Mouse (Mus musculus): ENCODE measurements around the gene Ccr8. TPM values are rescaled to one million over a fixed set of nuclear protein-coding genes. Genes with fewer than 3 reads are reported as not detected.

Gene Ccr8
- polyA plus RNA-seq, 1 experiment = not detected

DNA sequence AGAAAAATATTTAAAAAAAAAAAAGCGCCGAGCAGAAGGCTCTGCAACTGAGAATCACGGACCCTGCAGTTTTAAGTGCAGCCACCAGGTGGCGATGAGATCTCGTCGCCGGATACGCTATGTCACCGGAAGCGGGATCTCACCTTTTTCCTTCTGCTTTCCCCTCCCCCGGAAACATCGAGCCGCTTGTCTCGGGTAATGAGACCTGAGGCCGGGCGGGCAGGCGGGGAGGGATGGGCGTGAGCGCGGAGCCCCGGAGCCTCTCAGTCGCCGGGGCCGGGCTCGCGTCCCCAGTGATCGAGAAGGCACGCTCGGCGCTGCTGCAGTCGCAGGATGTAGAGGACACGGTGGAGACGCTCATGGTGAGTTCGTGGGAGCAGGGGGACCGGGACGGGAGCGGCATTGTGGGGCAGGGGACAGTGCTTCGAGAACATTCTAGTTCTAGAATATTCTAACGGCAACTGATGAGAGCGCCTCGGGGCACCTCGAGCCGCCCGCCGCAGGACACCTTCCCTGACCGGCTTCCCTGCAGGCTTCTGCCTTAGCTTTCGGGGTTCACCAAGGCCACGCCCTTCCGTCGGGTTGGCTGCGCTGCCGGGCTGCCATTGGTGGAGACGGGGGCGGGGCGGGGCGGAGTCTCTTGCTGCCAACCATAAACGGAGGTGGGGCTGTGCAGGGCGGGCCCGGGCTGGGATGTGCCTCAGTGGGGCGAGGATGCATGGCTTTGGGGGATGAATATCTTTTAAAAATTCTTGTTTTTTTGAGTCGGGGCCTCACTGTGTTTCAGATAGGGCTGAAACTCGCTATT is 18.5 kb downstream of the Ccr8 start, which contains the start of gene Slc25a38:
TSS of gene Slc25a38 (plus strand) at position 164 of the 808 bp plus-strand sequence.
- Histone ChIP-seq H3K4me3 (ENCODE audit: control insufficient read depth, low read depth, low read length) (peak within 1 kb of the TSS; percentile 100), H3K27me3 (ENCODE audit: control insufficient read depth, insufficient read depth, low read length) (no peaks in the 10 kb centered on the region), H3K27ac (ENCODE audit: control insufficient read depth, insufficient read depth, low read depth, low read length) (peak within 1 kb of the TSS; percentile 99), H3K4me1 (ENCODE audit: control insufficient read depth, insufficient read depth, low read length) (peaks cover 10% of the 10 kb centered on the region; the same call in 1 of the 2 replicates), H3K36me3 (ENCODE audit: control insufficient read depth, insufficient read depth, low read length) (no peaks in the 10 kb centered on the region)
- TF ChIP-seq POLR2A (IDR thresholded peaks at IDR 0.05; ENCODE audit: control insufficient read depth, low read depth, low read length) = peak; percentile 78
- peak; percentile 90 for TF ChIP-seq CTCF (IDR thresholded peaks at IDR 0.05; ENCODE audit: control insufficient read depth, insufficient read depth, insufficient replicate concordance, low read depth, low read length)

DNA sequence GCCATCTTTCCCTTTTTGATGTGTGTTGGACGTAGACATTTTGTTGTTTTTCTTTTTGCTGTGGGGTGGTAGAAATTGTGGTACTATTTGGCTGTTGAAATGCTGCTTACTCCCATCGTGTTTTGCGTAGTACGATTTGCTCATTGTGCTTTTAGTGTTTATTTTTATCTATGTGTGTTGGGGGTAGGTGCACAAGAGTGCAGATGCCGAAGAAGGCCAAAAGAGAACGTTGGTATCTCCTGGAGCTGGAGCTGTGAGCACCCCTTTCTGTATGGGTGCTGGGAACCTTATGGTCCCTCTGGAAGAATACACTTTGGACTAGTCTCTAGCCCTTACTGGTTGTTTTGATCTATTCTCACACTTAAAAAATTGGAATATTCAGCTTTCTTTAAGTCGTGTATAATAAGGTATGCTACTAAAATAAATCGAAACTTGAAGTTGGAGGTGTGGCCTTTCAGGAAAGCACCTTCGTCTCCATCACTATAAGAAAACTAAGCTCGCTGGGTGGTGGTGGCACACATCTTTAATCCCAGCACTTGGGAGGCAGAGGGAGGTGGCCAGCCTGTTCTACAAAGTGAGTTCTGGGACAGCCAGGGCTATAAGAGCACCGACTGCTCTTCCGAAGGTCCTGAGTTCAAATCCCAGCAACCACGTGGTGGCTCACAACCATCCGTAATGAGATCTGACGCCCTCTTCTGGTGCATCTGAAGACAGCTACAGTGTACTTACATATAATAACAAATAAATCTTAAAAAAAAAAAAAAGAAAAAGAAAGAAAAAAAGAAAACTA is 19.4 kb downstream of the Ccr8 start:
- Histone ChIP-seq H3K36me3 (ENCODE audit: control insufficient read depth, insufficient read depth, low read length) (no peaks in the 10 kb centered on the region), H3K27me3 (ENCODE audit: control insufficient read depth, insufficient read depth, low read length) (no peaks in the 10 kb centered on the region), H3K4me3 (ENCODE audit: control insufficient read depth, low read depth, low read length) (peak overlapping the region; percentile 100), H3K27ac (ENCODE audit: control insufficient read depth, insufficient read depth, low read depth, low read length) (peak overlapping the region; percentile 99), H3K4me1 (ENCODE audit: control insufficient read depth, insufficient read depth, low read length) (peaks cover 13% of the 10 kb centered on the region; the same call in 1 of the 2 replicates)
- no peak for TF ChIP-seq CTCF (IDR thresholded peaks at IDR 0.05; ENCODE audit: control insufficient read depth, insufficient read depth, insufficient replicate concordance, low read depth, low read length)
- TF ChIP-seq POLR2A (IDR thresholded peaks at IDR 0.05; ENCODE audit: control insufficient read depth, low read depth, low read length) = no peak

DNA sequence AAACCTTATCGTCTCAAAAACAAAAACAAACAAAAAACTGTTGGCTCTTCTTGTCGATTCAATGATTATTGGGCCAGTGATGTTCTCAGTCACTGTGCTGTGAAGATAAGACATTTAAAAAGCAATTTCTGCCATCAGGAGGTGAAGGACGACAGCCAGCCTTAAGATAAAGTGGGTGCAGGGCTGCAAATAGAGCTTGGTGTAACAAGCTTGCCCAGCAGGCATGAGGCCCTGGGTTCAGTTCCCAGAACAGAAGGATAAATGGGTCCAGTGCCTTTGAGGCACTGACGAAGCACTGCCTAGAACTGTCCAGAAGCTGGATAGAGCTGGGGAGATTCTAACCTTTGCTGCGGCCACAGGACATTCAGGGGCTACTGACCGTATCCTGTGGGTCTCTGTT is 20.6 kb downstream of the Ccr8 start:
- Histone ChIP-seq H3K27me3 (ENCODE audit: control insufficient read depth, insufficient read depth, low read length) (no peaks in the 10 kb centered on the region), H3K36me3 (ENCODE audit: control insufficient read depth, insufficient read depth, low read length) (no peaks in the 10 kb centered on the region), H3K4me3 (ENCODE audit: control insufficient read depth, low read depth, low read length) (no peak overlapping the region), H3K4me1 (ENCODE audit: control insufficient read depth, insufficient read depth, low read length) (peaks cover 13% of the 10 kb centered on the region; the same call in 1 of the 2 replicates), H3K27ac (ENCODE audit: control insufficient read depth, insufficient read depth, low read depth, low read length) (no peak overlapping the region)
- TF ChIP-seq POLR2A (IDR thresholded peaks at IDR 0.05; ENCODE audit: control insufficient read depth, low read depth, low read length) = no peak
- TF ChIP-seq CTCF (IDR thresholded peaks at IDR 0.05; ENCODE audit: control insufficient read depth, insufficient read depth, insufficient replicate concordance, low read depth, low read length) = no peak

DNA sequence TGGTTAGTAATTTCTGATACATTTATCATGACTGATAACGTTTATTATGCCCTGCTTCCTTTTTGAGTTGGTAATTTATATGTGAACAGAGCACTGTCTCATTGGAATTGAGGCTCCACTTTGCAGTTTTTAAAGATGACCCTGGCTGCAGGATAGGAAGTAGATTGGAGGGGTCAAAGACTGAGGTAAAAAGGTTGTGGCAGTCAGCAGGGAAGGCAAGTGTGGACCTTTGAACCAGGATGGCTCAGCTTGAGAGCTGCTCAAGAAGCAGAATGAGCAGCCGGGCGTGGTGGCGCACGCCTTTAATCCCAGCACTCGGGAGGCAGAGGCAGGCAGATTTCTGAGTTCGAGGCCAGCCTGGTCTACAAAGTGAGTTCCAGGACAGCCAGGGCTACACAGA is 21.5 kb downstream of the Ccr8 start:
- H3K4me3 ChIP-seq (ENCODE audit: control insufficient read depth, low read depth, low read length) = no peak overlapping the region
- H3K27ac ChIP-seq (ENCODE audit: control insufficient read depth, insufficient read depth, low read depth, low read length) = no peak overlapping the region
- TF ChIP-seq CTCF (IDR thresholded peaks at IDR 0.05; ENCODE audit: control insufficient read depth, insufficient read depth, insufficient replicate concordance, low read depth, low read length) (no peak), POLR2A (IDR thresholded peaks at IDR 0.05; ENCODE audit: control insufficient read depth, low read depth, low read length) (no peak)
- no peaks in the 10 kb centered on the region for H3K27me3 ChIP-seq (ENCODE audit: control insufficient read depth, insufficient read depth, low read length)
- peaks cover 13% of the 10 kb centered on the region; the same call in 1 of the 2 replicates for H3K4me1 ChIP-seq (ENCODE audit: control insufficient read depth, insufficient read depth, low read length)
- peaks cover 2% of the 10 kb centered on the region; the same call in 1 of the 2 replicates for H3K36me3 ChIP-seq (ENCODE audit: control insufficient read depth, insufficient read depth, low read length)

DNA sequence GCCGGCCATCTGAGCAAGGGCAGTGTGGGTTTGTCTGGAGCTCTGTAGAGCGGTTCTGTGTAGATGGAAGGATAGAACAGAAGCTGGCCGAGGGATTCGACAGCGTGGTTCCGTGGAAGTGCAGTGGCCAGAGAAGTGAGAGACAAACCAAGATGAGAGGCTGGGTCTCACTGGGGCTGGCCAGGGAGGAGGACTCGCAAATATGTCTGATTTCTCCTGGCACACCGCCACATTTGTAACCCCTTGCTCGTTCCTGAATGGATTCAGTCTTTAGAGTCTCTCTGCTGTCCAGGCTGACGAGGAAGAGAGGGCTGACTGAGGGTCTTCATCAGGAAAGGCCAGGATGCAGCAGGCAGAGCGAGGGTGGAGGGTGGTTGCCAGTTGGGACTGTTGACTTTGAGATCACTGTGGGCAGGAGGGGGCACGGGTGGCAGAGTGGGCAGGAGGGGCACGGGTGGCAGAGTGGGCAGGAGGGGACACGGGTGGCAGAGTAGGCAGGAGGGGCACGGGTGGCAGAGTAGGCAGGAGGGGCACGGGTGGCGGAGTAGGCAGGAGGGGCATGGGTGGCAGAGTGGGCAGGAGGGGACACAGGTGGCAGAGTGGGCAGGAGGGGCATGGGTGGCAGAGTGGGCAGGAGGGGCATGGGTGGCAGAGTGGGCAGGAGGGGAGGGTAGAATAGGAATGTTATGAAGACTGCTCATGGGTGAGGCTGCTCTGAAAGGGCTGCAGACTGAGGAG is 22.3 kb downstream of the Ccr8 start:
- peaks cover 13% of the 10 kb centered on the region; the same call in 1 of the 2 replicates for H3K4me1 ChIP-seq (ENCODE audit: control insufficient read depth, insufficient read depth, low read length)
- no peaks in the 10 kb centered on the region for H3K27me3 ChIP-seq (ENCODE audit: control insufficient read depth, insufficient read depth, low read length)
- no peak overlapping the region for H3K4me3 ChIP-seq (ENCODE audit: control insufficient read depth, low read depth, low read length)
- H3K27ac ChIP-seq (ENCODE audit: control insufficient read depth, insufficient read depth, low read depth, low read length) = no peak overlapping the region
- peaks cover 2% of the 10 kb centered on the region; the same call in 1 of the 2 replicates for H3K36me3 ChIP-seq (ENCODE audit: control insufficient read depth, insufficient read depth, low read length)
- no peak for TF ChIP-seq CTCF (IDR thresholded peaks at IDR 0.05; ENCODE audit: control insufficient read depth, insufficient read depth, insufficient replicate concordance, low read depth, low read length)
- TF ChIP-seq POLR2A (IDR thresholded peaks at IDR 0.05; ENCODE audit: control insufficient read depth, low read depth, low read length) = no peak

DNA sequence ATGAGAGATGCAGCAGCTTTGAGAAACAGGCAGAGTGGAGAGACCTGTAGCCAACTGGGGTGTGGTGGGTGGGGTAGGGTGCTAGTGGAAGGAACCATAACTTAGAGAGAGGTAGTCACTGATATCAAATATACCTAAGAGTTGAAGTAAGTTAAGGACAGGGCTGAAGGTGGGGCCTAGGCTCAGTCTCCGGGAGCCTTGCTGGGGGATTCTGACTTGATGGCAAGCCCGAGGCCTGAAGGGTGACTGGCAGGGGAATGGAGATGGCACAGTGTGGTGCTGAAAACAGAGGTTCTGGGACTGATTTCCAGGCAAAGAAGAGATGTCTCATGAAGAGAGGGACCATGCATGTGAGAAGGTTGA is 22.9 kb downstream of the Ccr8 start:
- Histone ChIP-seq H3K4me3 (ENCODE audit: control insufficient read depth, low read depth, low read length) (no peak overlapping the region), H3K27me3 (ENCODE audit: control insufficient read depth, insufficient read depth, low read length) (no peaks in the 10 kb centered on the region), H3K36me3 (ENCODE audit: control insufficient read depth, insufficient read depth, low read length) (peaks cover 2% of the 10 kb centered on the region; the same call in 1 of the 2 replicates), H3K27ac (ENCODE audit: control insufficient read depth, insufficient read depth, low read depth, low read length) (no peak overlapping the region), H3K4me1 (ENCODE audit: control insufficient read depth, insufficient read depth, low read length) (peaks cover 13% of the 10 kb centered on the region; the same call in 1 of the 2 replicates)
- TF ChIP-seq POLR2A (IDR thresholded peaks at IDR 0.05; ENCODE audit: control insufficient read depth, low read depth, low read length) (no peak), CTCF (IDR thresholded peaks at IDR 0.05; ENCODE audit: control insufficient read depth, insufficient read depth, insufficient replicate concordance, low read depth, low read length) (no peak)

Data from testis, adult 2 months (tissue).